Mouse (Mus musculus) thymus, postnatal 25 days (tissue): ENCODE results near the gene Slc1a3.
A peak's percentile ranks its signal among the peaks of the same experiment; 100 is the strongest.

Source experiments
- DNase-seq: peaks from one replicate; pipeline ENCODE4 v3.0.0; 2022

Gene Slc1a3

DNA sequence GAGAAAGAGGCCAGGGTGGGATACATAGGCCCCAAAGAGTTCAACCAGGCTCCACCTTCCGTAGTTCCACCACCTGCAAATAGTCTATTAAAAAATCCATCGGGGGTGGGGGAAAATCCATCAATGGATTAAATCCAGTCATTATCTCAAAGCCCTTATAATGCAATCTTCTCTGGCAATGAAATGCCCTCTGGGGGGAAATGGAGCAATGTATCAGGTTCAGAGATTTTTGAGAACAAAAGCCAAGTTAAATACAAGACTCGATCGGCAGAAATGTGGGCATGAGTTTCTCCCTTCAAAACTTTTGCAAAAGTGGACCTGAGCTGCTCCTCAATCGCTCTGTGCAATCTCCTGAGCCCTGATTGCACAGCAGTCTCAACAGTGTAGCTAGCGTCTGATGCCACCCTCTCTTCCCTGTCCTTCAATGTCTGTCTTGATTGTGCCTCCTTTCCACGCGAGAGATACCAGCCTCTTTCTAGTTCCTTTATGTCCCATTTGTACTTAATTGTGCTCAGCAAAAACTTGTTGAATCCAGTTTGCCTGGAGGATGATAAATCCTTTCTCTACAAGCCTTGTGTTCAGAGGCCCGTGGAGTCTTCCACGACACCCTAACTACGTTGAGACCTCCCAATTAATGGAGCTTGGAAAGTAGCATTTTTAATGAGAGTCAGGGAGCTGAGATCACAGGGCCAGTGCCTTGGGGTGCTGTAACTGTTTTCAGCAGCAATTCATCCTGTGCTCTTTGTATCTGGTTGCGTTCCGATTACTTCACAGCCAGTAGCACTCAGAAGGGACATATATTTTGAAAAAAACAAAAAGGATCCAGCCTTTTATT is 109.0 kb downstream of the Slc1a3 start:
- DNase-seq, result no peak

- no peak for DNase-seq
These were observed 114.1 kb downstream of the Slc1a3 start for GRCm38 (mm10) chr15:8596375-8596900.

DNA sequence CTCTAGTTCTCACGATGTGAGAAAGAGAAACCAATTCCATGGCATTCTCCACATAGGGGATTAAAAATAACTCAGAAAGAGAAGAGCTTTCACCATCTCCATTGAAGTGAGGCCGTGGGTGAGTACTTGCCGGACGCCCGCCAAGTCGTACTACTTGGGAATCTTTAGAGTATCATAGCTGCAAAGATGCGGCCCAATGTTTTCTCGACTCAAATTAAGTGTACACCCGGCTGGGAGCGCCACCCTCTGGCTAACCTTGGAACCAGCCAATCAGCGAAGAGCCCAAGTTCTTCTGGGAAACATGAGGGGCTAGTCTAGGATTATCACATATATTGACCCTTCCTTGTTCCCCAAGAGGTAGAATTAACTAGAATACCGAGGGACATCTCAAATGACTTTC is 115.3 kb downstream of the Slc1a3 start:
- DNase-seq, result no peak

- peak; percentile 79 for DNase-seq
These were observed 121.0 kb downstream of the Slc1a3 start for GRCm38 (mm10) chr15:8589503-8590116.

GRCm38 (mm10) chr15:8588065-8588464 is 122.5 kb downstream of the Slc1a3 start:
- DNase-seq, result no peak

DNA sequence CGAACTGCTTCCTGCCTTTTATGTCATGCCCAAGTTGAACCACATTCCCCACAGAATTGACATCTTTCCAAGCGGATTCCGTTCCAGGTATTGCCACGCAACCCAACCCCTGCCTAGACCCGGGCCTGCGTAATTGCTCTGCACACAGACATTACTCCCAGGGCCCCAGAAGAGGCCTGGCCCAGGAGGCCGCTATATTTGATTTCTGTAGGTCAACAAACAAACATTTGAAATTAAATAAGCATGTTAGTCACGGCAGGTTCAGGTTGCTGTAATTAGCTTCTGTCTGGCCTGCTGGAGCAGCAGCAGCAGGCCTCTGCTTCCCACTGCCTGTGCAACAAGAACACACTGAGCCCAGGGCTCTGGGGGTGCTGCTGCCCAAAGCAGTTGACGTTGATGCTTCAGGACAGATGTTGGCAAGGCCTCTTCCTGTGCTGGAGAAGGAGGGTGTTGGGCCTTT is 123.7 kb downstream of the Slc1a3 start:
- no peak for DNase-seq
